Mouse (Mus musculus): Measurements from ENCODE around the gene Ankrd1.
A peak's percentile ranks its signal among the peaks of the same experiment; 100 is the strongest.

Ankrd1 gene

DNA sequence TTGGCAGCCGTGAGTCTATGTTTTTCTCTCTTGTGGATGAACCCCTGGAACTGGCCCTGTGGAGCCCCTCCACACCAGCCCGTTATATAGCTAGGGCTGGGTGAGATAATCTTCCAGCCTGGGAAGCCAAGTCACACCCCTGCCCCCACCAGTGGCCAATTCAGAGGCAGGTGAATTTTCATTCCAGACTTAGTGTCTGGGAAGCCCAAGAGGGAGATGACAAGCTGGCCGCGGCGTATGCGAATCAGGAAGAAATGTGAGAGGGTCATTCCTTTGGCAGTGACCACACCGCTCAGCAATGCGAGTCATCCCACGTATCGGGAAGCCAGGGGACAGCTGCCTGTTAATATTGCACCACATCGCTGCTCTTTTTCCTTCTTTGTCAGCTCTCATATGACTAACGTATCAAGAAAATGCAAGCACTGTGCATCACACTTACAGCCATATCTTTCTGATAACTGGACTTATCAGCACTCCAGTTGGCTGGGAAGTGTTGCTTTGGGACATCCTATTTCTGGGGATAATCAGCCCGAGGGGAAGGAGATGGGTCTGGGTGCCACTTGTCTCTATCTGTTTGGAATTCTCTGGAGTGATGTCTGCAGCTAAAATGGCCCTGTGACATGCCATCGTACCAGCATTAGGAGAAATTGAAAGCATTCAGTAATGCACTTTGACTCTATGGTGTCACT is at the start of gene Ankrd1:
Gene Ankrd1, minus strand, starts transcription at position 317 of the 689 bp plus-strand sequence.
- DNase-seq (ENCODE audit: low spot score) = peak; percentile 38

GRCm38 (mm10) chr19:36169101-36169500 is 49.2 kb upstream of the Ankrd1 start:
- DNase-seq (ENCODE audit: low spot score) = no peak

DNA sequence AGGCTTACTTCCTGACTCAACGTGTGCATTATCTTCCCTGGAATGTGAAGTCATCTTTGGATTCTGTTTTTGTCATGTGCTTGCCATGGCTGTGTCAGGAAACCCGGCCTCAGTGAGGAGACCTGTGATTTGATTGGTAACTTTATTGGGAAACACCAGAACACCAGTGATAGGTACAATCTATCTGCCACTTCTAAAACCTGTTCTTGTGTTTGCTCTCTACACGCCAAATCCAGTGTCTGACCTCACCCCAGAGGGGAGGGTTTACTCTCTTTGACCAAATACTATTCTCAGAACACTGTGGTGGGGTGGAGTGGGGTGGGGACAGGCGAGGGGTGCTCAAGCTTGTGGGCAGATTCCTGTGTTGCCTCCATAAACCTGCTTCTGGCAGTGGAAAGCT is 48.2 kb upstream of the Ankrd1 start:
- no peak for DNase-seq (ENCODE audit: low spot score)

DNA sequence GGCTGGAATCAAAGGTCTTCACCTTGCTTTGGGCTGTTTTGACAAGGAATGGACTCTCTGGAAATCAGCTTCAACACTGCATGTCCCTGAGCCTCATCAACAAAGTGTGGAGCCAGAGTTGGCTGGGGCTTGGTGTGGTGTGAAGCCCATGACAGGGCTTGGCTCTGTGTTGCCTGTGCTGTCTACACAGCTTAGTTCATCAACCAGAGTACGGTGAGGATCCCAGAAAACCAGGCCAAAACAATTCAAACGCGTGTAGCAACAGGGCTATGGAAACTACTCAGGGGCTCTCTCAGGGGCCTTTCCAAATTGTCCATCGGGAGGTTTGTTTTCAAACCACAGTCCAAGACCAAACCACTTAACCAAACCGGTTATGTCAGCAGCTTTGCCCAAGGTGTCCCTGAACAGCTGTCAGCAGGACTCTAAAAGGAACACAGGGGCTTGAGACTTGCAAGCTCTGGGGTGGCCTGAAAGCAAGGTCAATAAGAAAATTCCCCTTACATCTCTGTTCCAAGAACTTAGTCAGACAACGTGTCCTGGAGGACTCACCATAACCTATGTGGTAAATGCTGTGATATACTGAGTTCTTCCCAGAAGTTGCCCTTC is 47.5 kb upstream of the Ankrd1 start:
- no peak for DNase-seq (ENCODE audit: low spot score)

GRCm38 (mm10) chr19:36166401-36167160 is 46.7 kb upstream of the Ankrd1 start:
- no peak for DNase-seq (ENCODE audit: low spot score)

GRCm38 (mm10) chr19:36165351-36165750 is 45.5 kb upstream of the Ankrd1 start:
- DNase-seq (ENCODE audit: low spot score) = no peak

GRCm38 (mm10) chr19:36150241-36151007 is 30.5 kb upstream of the Ankrd1 start:
- no peak for DNase-seq (ENCODE audit: low spot score)

- DNase-seq (ENCODE audit: low spot score) = no peak
Observed at GRCm38 (mm10) chr19:36148578-36148977, 28.7 kb upstream of the Ankrd1 start.

DNA sequence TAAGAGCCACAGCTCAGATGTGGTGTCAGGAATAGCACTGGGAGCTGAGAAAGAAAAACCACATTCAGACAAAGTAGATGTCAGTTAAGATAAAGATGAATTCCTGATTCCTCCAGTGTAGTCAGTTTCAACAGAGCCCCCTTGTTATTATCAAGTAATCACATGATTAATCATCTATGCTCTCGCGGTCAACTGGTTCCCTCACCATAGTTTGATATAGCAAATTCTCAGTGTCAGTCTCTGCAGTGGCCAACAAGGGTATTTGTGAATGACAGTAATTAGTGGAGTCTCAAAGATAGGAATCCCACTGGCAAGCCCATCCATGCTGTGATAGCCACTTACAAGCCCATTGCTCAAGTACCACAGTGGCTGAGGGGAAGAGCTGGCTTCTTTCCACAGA is 23.7 kb upstream of the Ankrd1 start:
- no peak for DNase-seq (ENCODE audit: low spot score)

DNA sequence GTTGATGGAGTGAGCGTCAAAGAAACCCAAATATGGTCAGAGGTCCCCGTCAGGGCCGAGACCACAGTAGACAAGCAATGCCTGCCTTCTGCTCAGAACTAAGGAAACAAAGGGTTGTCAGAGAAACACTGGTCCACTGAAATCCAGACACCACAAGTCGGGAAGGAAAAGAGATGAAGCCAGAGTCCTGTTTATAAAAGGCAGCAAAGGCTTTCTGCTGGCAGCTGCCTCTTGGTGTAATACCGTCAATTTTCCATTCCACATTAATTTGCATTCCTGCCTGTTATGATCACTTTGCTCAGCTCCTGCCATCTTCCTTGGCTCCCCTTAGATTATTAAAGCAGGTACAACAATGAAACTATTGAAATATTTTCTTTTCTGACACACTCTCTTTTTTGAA is 13.8 kb upstream of the Ankrd1 start:
- no peak for DNase-seq (ENCODE audit: low spot score)

DNA sequence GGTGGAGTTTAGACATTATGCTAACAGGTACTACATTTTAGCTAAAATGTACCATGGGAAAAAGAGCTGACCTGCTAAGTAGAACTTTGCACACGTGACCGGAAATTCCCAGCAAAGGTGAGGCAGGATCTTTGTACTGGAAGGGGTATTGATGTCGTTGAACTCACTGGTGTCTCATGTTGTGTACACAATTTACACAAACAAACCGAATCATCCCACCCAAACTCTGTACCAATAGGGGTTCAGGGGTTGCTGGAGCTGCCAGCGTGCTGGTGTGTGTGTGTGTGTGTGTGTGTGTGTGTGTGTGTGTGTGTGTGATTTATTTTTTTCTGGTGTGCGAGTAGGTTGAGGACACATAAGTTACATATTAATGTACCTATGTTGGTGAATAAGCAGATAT is 13.2 kb upstream of the Ankrd1 start:
- no peak for DNase-seq (ENCODE audit: low spot score)

DNA sequence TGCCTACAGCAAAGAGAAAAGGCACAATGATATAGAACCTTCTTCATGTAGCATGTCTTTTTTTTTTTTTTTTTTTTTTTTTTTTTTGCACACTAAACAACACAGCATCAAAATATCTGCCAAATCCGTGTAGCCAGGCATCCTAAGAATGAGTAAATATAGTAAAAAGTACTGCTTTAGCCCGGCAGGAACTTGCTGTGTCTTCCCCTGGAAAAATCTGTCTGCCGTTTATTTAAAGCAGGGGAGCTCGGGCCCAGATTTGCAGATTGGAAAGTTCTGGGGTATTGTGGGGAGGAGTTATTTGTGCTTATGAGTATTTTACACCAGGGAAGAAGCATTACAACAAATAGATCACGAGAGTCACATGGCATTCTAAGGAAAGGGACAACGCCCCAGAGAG is 12.1 kb upstream of the Ankrd1 start:
- DNase-seq (ENCODE audit: low spot score) = no peak

DNA sequence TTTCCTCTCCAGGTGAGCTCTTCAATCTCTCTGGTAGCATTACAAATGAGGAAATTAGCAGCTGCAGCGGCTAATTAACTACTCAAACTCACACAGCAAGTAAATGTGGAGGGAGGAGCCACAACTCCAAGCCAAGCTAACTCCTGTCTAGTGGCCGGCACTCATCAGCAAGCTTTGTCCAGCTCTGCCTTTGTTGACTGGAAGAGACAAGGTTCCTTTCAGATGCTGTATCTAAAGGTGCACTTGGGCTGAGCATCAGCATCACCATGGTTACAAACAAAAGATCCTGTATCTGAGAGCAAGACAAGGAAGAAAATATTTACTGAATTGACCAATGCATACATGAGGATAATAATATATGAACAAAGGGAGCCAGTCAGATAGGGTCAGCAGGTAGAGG is 10.3 kb upstream of the Ankrd1 start:
- no peak for DNase-seq (ENCODE audit: low spot score)

GRCm38 (mm10) chr19:36129643-36130042 is 9.7 kb upstream of the Ankrd1 start:
- DNase-seq (ENCODE audit: low spot score) = peak; percentile 64

GRCm38 (mm10) chr19:36129213-36129612 is 9.3 kb upstream of the Ankrd1 start:
- peak; percentile 22 for DNase-seq (ENCODE audit: low spot score)

DNA sequence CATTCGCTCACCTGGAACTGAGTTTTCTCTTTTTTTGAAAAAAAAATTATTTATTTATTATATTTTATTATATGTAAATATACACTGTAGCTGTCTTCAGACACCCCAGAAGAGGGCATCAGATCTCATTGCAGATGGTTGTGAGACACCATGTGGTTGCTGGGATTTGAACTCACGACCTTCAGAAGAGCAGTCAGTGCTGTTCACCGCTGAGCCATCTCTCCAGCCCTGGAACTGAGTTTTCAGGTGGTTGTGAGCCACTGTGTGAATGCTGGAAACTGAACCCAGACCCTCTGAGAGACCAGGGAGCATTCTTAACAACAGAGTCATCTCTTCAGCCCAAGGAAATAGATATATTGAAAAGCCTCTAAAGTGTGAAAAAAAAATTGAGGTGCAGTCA is 8.5 kb upstream of the Ankrd1 start:
- DNase-seq (ENCODE audit: low spot score) = no peak

- no peak for DNase-seq (ENCODE audit: low spot score)
Observed at GRCm38 (mm10) chr19:36124203-36124602, 4.3 kb upstream of the Ankrd1 start.

GRCm38 (mm10) chr19:36119219-36119618 is 680 bp downstream of the Ankrd1 start:
- no peak for DNase-seq (ENCODE audit: low spot score)

- no peak for DNase-seq (ENCODE audit: low spot score)
Observed at GRCm38 (mm10) chr19:36116185-36116584, 3.7 kb downstream of the Ankrd1 start.

DNA sequence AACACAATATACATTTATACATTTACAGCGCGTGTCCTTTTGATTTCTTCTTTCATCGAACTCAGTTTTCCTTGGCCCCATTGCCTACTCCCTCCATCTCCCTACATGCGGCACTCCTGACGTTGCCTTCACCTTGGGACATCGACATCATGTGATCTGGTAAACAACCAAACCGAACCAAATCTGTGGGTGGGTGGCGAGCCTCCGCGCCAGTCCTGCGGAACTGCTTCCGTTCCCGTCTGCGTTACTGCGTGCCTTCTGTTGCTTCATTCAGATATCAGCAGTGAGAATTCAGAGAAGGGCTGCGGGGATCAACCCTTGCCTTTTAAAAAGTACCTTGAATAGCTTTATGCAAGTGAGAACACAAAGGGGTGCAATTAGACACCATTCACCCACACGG is 7.9 kb downstream of the Ankrd1 start:
- DNase-seq (ENCODE audit: low spot score) = no peak

- DNase-seq (ENCODE audit: low spot score) = peak; percentile 43
Observed at GRCm38 (mm10) chr19:36111054-36111895, 8.6 kb downstream of the Ankrd1 start.

DNA sequence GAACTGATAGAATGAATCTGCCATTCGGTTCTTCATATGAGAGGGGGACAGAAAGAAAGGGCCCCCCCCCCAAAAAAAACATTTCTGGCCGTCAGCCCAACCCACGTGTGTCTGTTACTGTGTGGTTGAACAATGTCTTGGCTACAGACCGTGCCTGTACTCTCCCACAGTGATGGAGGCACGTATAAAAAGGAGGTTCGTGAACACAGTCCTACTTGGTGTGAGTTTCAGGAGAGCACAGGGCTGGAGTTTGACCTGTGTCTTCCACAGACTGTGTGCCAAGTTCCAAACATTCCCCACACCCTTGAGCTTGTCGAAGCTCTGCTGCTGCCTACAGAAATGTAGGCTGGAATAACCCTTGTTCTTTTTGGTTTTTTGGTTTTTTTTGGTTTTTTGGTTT is 9.4 kb downstream of the Ankrd1 start:
- no peak for DNase-seq (ENCODE audit: low spot score)

Data from yolk sac, embryonic 10.5 days (tissue).